Mouse (Mus musculus) small intestine, adult 2 months (tissue): ENCODE data around the gene Uvrag.

Source experiments
- CTCF ChIP-seq: fragments of 200-500 bp; IDR thresholded peaks from 2 replicates; pipeline ENCODE4 v1.5.1; 2012; ENCODE audit warnings: low read depth, mild to moderate bottlenecking, control low read depth, inconsistent platforms, low read length, moderate library complexity, mixed read lengths; ENCODE audit not compliant: insufficient replicate concordance, insufficient read length; ENCODE audit errors: extremely low read depth
- POLR2A ChIP-seq: fragments of 200-500 bp; IDR thresholded peaks from 2 replicates; pipeline ENCODE4 v1.6.1; 2012; ENCODE audit warnings: low read depth, mild to moderate bottlenecking, control low read depth, inconsistent platforms, low read length, moderate library complexity

GRCm38 (mm10) chr7:98991204-98991761 is 149.7 kb downstream of the Uvrag start:
- TF ChIP-seq POLR2A (no peak), CTCF (no peak)
